Mouse (Mus musculus): Measurements from ENCODE around the gene Timm17a. TPM values are rescaled to one million over a fixed set of nuclear protein-coding genes. Genes with fewer than 3 reads are reported as not detected.

Timm17a gene
- polyA plus RNA-seq (2016; fragmentation: Nextera tagmentation; extraction: Ambion mirVana) = 213 and 215 TPM in 2 replicates

DNA sequence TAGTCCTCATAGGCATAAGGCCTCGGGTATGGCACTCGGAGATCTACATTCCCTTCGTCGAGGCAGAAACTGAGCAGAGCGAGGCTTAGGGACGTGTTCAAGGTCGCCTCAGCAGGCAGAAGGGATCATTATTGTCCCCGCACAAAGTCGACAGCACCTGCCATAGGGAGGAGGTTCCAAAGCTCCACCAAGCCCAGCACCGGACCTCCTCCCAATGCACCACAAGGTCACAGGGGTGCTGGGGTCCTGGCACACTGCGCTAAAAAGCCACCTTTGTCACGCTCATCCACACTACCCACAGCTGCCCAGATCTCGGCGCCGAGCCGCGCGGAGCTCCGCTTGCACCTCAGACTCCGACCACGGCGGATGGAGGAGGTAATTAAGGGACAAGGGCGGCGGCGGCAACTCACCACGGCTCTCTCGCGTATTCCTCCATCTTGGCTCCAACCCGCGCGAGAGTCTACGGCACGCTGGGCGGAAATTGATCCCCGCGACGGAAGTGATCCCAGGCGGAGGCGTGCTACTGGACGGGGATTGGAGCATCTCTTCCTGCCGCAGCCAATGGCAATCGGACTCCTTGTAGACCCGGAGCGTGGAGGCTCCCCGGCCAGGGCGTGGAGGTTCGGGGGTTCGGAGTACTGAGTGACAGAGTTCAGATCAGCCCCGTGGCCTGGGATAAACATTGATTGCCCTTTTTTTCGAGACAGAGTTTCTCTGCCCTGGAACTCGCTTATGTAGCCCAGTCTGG is at the start of gene Timm17a:
Gene Timm17a (minus strand): TSS at position 495 of the 748 bp plus-strand sequence.
- Histone ChIP-seq H3K9me3 (no peaks in the 10 kb centered on the region), H3K27me3 (replicated peaks; ENCODE audit: low read depth, poor library complexity, severe bottlenecking) (no peaks in the 10 kb centered on the region), H3K36me3 (replicated peaks) (peaks cover 19% of the 10 kb centered on the region), H3K4me3 (peak within 1 kb of the TSS; percentile 96), H3K27ac (replicated peaks) (peak within 1 kb of the TSS; percentile 98), H3K4me1 (peaks cover 21% of the 10 kb centered on the region)
- under 1% methylated on average over 51 of the region's 51 CpGs for WGBS
- DNase-seq (ENCODE audit: low spot score) = peak; percentile 96

DNA sequence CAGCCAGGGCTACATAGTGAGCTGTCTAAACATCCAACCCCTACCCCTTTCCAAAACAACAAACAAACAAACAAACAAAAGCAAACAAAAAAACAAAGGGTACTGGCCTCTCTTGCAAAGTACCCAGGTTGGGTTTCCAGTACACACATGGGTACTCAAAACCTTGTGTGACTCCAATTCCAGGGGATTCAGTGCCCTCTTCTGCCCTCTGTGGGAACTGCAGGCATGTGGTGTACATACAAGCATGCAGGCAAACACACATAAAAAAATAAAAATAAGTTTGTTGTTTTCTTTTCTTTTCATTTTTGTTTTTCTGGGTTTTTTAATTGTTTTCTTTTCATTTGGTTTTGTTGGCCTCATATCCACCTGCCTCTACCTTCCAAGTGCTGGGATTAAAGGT is 48.5 kb upstream of the Timm17a start:
- 0 out of 2 replicates have a peak, but pooled peaks cover 6% of the 10 kb centered on the region for H3K9me3 ChIP-seq
- no peak overlapping the region for H3K27ac ChIP-seq (replicated peaks)
- H3K27me3 ChIP-seq (replicated peaks; ENCODE audit: low read depth, poor library complexity, severe bottlenecking) = no peaks in the 10 kb centered on the region
- peaks cover 18% of the 10 kb centered on the region; the same call in 1 of the 2 replicates for H3K4me1 ChIP-seq
- H3K4me3 ChIP-seq = no peak overlapping the region
- H3K36me3 ChIP-seq (replicated peaks) = no peaks in the 10 kb centered on the region
- no peak for DNase-seq (ENCODE audit: low spot score)

DNA sequence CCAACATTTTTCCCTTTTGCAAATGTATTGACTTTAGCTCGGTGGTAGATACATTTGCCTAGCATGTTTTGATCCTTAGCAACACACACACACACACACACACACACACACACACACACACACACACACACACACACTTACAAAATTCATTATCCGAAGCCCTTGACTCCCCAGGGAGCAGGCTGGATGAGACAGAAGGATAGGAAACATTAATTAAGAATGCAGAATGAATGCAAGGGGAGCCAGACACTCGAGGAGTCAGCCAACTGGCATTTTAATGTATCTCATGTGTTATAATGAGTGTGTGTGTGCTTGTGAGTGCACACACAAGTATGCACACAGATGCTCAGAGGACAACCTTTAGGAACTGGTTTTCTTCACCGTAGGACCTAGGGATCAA is 47.9 kb upstream of the Timm17a start:
- DNase-seq (ENCODE audit: low spot score) = no peak
- H3K27ac ChIP-seq (replicated peaks) = no peak overlapping the region
- no peaks in the 10 kb centered on the region for H3K36me3 ChIP-seq (replicated peaks)
- H3K4me3 ChIP-seq = no peak overlapping the region
- H3K4me1 ChIP-seq = peaks cover 18% of the 10 kb centered on the region; the same call in 1 of the 2 replicates
- 85% methylated on average over 4 of the region's 4 CpGs for whole genome bisulfite sequencing
- H3K27me3 ChIP-seq (replicated peaks; ENCODE audit: low read depth, poor library complexity, severe bottlenecking) = no peaks in the 10 kb centered on the region
- 0 out of 2 replicates have a peak, but pooled peaks cover 6% of the 10 kb centered on the region for H3K9me3 ChIP-seq

DNA sequence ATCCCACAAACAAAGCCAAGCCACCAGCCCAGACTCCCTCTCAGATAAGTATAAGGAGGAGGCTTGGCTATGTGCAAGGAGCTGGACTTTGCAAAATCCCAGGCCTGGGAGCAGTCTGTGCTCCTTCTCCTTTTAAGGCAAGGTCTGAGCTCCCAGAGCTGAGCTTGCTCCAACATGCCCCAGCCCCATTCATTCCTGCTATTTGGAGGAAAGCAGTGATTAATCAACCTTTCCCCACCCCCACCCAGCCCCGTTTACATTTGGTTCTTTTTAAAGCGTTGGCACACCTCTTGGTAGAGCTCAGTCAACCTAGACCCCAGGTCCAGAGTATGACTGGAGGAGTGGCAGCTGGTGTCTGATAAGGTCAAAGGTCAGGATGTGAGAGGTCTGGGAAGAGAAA is 45.5 kb upstream of the Timm17a start:
- no peak for DNase-seq (ENCODE audit: low spot score)
- Histone ChIP-seq H3K36me3 (replicated peaks) (no peaks in the 10 kb centered on the region), H3K4me1 (peaks cover 18% of the 10 kb centered on the region; the same call in 1 of the 2 replicates), H3K27me3 (replicated peaks; ENCODE audit: low read depth, poor library complexity, severe bottlenecking) (no peaks in the 10 kb centered on the region), H3K27ac (replicated peaks) (no peak overlapping the region; the same call in 1 of the 2 replicates), H3K4me3 (no peak overlapping the region), H3K9me3 (0 out of 2 replicates have a peak, but pooled peaks cover 6% of the 10 kb centered on the region)
- 35% methylated on average over 2 of the region's 2 CpGs for WGBS

DNA sequence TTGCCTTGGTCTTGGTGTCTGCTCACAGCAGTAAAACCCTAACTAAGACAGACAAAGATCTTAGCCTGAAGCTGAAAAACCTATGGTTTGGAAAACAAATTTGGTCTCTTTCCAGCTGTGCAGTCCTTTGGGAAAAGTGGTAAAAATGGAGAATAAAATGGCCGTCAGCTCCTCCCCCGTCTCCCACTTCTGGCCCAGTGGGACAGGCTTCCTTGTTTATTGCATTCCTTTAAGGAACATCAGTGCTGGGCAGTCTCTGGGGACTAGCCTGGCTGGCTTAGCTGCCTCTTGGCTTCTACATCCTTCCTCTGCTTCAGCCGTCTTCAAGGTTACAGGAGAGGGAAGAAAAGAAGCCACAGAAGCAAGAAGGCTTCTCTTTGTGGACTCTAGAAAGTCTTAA is 38.4 kb upstream of the Timm17a start:
- H3K4me3 ChIP-seq = no peak overlapping the region
- H3K27ac ChIP-seq (replicated peaks) = no peak overlapping the region
- H3K27me3 ChIP-seq (replicated peaks; ENCODE audit: low read depth, poor library complexity, severe bottlenecking) = no peaks in the 10 kb centered on the region
- no peaks in the 10 kb centered on the region for H3K9me3 ChIP-seq
- no peak for DNase-seq (ENCODE audit: low spot score)
- H3K4me1 ChIP-seq = peaks cover 15% of the 10 kb centered on the region
- no peaks in the 10 kb centered on the region for H3K36me3 ChIP-seq (replicated peaks)
- 85% methylated on average over 3 of the region's 3 CpGs for WGBS

DNA sequence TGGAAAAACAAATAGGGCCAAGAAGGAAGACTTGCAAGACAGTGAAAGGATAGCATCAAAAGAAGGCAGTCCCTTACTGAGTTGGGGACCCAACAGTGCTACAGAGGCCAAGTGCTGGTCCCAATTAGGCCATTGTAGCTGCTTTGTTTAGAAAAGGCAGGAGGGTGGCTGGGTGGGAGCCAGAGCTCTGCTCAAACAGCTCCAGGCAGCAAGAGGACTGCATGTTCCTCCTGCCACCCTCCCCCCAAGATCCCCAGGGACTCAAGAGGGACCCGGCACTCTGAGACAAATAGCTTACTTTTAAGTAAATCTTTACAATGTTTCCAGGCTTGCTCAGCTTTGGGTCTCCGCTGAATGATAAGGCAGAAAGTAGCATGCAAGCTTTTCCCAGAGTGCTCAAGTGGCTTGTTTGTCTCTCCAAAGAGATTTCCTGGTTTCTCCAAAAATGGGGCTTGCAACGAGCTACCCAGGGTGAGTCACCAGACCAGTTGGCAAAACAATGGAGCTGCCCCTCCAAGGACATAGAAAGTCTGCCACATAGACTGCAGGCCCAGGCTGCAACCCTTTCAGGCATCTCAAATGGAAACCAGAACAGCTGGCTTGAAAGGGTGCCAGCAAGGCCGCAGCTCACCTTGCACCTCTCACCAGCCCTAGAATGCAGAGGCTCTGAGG is 34.1 kb upstream of the Timm17a start:
- Histone ChIP-seq H3K27me3 (replicated peaks; ENCODE audit: low read depth, poor library complexity, severe bottlenecking) (no peaks in the 10 kb centered on the region), H3K9me3 (no peaks in the 10 kb centered on the region), H3K4me1 (peaks cover 25% of the 10 kb centered on the region), H3K4me3 (no peak overlapping the region), H3K27ac (replicated peaks) (peak overlapping the region; percentile 63), H3K36me3 (replicated peaks) (no peaks in the 10 kb centered on the region)
- 48% methylated on average over 4 of the region's 4 CpGs for WGBS
- DNase-seq (ENCODE audit: low spot score) = no peak

DNA sequence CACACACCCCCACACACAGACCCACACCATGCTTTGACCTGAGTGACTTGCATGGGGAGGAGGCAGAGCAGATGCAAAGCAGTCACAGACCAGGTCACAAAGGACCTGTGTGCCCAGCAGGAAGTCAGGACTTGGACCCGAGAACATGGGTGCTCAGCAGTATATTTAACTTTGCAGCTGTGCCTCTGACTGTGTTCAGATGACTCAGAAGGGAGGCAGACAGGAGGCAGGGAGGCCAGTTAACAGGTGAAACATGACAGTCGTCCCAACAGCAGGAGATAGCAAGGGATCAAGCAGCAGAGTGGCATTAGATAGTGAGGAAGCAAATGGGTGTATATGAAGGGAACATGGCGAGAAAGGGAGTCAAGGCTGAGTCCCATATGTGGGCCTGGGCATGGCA is 33.3 kb upstream of the Timm17a start:
- H3K4me3 ChIP-seq = no peak overlapping the region
- WGBS = 59% methylated on average over 3 of the region's 3 CpGs
- H3K36me3 ChIP-seq (replicated peaks) = no peaks in the 10 kb centered on the region
- H3K4me1 ChIP-seq = peaks cover 25% of the 10 kb centered on the region
- H3K9me3 ChIP-seq = no peaks in the 10 kb centered on the region
- DNase-seq (ENCODE audit: low spot score) = no peak
- no peaks in the 10 kb centered on the region for H3K27me3 ChIP-seq (replicated peaks; ENCODE audit: low read depth, poor library complexity, severe bottlenecking)
- no peak overlapping the region; the same call in 1 of the 2 replicates for H3K27ac ChIP-seq (replicated peaks)

DNA sequence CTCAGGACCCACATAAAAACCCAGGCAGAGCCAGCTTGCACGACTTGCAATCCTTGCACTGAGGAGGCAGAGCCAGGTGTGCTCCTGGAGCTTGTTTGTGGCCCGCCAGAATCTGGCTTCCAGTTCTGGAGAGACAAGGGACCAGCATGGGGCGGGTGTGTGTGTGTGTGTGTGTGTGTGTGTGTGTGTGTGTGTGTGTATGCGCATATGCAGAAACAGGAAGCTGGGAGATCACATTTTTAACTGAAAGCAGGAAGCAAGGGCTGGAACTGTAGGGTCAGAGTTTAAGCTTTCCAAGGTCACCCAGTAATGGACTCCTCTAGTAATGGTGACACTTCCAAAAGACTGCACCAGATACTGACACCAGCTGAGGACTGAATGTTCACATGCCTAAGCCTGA is 30.4 kb upstream of the Timm17a start:
- DNase-seq (ENCODE audit: low spot score) = no peak
- Histone ChIP-seq H3K36me3 (replicated peaks) (no peaks in the 10 kb centered on the region), H3K4me3 (no peak overlapping the region), H3K4me1 (peaks cover 24% of the 10 kb centered on the region), H3K27me3 (replicated peaks; ENCODE audit: low read depth, poor library complexity, severe bottlenecking) (no peaks in the 10 kb centered on the region), H3K9me3 (no peaks in the 10 kb centered on the region), H3K27ac (replicated peaks) (0 out of 2 replicates have a peak overlapping the region, but pooled peaks have one; percentile 40)
- WGBS = 61% methylated on average over 4 of the region's 4 CpGs

DNA sequence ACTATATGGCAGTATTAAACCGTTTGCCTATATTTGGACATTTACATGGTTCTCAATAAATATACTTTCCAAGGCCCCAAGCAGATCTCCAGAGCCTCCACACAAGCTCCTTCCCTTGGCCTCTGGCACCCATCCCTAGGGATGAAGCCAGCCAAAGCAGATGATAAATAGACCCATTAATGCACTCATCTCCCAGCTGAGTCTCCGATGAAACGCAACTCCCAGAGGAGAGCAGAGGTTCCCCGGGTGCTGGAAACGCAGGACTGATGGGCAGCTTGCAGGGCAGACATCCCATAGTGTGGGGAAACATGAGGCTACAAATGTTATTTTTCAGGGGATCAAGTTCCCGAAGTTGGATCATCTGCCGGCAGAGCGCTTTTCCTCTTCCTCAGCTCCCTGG is 28.4 kb upstream of the Timm17a start:
- DNase-seq (ENCODE audit: low spot score) = no peak
- Histone ChIP-seq H3K27ac (replicated peaks) (no peak overlapping the region), H3K36me3 (replicated peaks) (no peaks in the 10 kb centered on the region), H3K4me3 (no peak overlapping the region), H3K4me1 (peaks cover 10% of the 10 kb centered on the region), H3K27me3 (replicated peaks; ENCODE audit: low read depth, poor library complexity, severe bottlenecking) (no peaks in the 10 kb centered on the region), H3K9me3 (no peaks in the 10 kb centered on the region)
- 75% methylated on average over 8 of the region's 8 CpGs for WGBS

DNA sequence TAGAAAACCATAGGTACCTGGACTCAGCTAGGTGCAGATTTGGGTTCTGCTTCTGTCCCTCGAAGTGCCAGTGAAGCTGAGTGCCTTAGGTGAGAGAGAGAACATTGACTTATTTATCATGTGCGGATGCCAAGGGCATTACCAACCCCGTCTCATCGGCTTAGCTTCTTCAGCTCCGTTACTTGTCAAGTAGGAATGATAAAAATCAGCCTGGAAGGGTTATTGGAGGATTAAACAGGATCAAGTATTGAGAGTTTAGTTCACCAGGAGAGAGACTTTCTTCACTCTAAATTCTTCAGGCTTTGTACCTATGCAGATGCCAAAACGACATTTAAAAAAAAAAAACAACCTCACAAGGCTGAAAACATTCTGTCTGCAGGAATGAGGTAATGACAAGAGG is 17.0 kb upstream of the Timm17a start:
- Histone ChIP-seq H3K27me3 (replicated peaks; ENCODE audit: low read depth, poor library complexity, severe bottlenecking) (no peaks in the 10 kb centered on the region; the same call in 1 of the 2 replicates), H3K9me3 (no peaks in the 10 kb centered on the region), H3K27ac (replicated peaks) (no peak overlapping the region), H3K36me3 (replicated peaks) (no peaks in the 10 kb centered on the region), H3K4me3 (no peak overlapping the region), H3K4me1 (peaks cover 30% of the 10 kb centered on the region)
- WGBS = 84% methylated on average over 6 of the region's 6 CpGs
- DNase-seq (ENCODE audit: low spot score) = no peak

DNA sequence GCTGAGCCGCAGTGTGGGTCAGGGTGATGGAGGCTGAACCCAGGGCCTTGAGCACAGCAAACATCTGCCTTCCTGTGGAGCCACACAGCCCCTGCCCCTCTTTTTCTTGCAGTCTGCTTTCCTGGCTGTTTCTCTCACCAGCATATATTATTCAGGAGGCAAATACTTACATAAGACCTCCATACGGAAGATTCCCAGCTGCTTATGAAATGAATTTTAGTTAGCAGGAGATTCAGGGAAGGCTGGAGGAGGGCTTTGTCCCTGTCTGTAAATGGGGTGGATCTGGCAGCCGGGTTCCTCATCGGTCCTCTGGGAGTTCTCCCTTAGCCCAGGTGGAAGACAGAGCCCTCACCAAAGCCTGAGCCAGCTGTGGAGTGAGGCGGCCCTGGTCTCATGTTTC is 14.8 kb upstream of the Timm17a start:
- Histone ChIP-seq H3K27me3 (replicated peaks; ENCODE audit: low read depth, poor library complexity, severe bottlenecking) (peaks cover 5% of the 10 kb centered on the region; the same call in 1 of the 2 replicates), H3K4me1 (peaks cover 49% of the 10 kb centered on the region), H3K36me3 (replicated peaks) (no peaks in the 10 kb centered on the region), H3K9me3 (no peaks in the 10 kb centered on the region), H3K27ac (replicated peaks) (no peak overlapping the region), H3K4me3 (no peak overlapping the region)
- WGBS = 63% methylated on average over 5 of the region's 5 CpGs
- no peak for DNase-seq (ENCODE audit: low spot score)

DNA sequence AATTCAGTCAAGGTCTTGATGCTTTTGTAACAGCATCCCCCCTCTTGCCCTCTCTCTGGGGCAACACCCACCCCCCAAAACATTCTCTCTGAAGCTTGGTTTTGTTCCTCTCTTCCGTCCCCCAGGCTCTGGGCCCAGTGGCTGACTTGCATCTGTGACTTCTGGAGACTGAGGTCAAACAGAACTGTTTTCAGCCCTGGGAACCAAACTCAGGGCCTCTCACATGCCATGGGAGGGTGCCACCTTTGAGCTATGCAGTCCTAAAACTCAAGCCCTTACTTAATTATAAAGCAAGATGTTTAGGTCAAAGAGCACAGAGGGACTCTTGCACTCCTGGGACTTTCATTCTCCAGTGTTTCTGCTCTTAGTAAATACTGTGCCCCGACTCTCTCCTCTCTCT is 12.4 kb upstream of the Timm17a start:
- Histone ChIP-seq H3K27me3 (replicated peaks; ENCODE audit: low read depth, poor library complexity, severe bottlenecking) (peaks cover 16% of the 10 kb centered on the region; the same call in 1 of the 2 replicates), H3K4me3 (no peak overlapping the region), H3K9me3 (no peaks in the 10 kb centered on the region), H3K4me1 (peaks cover 44% of the 10 kb centered on the region), H3K36me3 (replicated peaks) (no peaks in the 10 kb centered on the region), H3K27ac (replicated peaks) (no peak overlapping the region)
- WGBS = 78% methylated on average over 2 of the region's 2 CpGs
- no peak for DNase-seq (ENCODE audit: low spot score)

DNA sequence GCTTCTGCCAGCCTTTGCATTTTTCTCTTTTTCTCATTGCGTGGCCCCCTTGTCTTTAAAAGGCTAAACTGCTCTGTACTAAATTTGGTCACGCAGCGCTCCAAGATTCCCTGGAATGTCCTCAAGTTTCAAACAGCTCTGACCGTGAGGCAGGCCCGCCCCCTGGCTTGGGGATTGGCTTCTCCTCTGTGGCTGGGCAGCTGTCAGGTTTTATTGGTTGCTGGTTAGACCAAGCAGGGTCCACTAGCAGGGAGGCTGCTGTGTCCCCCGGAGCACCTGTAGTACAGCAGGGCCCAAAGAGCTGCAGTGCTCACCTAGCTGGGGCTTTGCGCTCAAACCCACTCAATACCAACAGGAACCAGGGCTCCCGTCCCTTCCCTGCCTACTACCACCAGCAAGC is 11.0 kb upstream of the Timm17a start, which contains the start of gene Lmod1:
Gene Lmod1 (plus strand): TSS at position 237 of the 400 bp plus-strand sequence.
- peaks cover 16% of the 10 kb centered on the region; the same call in 1 of the 2 replicates for H3K27me3 ChIP-seq (replicated peaks; ENCODE audit: low read depth, poor library complexity, severe bottlenecking)
- H3K27ac ChIP-seq (replicated peaks) = peak within 1 kb of the TSS; percentile 65
- 13% methylated on average over 8 of the region's 8 CpGs for WGBS
- H3K4me1 ChIP-seq = peaks cover 33% of the 10 kb centered on the region
- H3K9me3 ChIP-seq = no peaks in the 10 kb centered on the region
- H3K36me3 ChIP-seq (replicated peaks) = no peaks in the 10 kb centered on the region
- peak; percentile 88 for DNase-seq (ENCODE audit: low spot score)
- peak within 1 kb of the TSS; percentile 33 for H3K4me3 ChIP-seq
